Mouse (Mus musculus) embryonic facial prominence, embryonic 13.5 days (tissue): ENCODE data around the gene Pias4. TPM values are rescaled to one million over a fixed set of nuclear protein-coding genes. Genes with fewer than 3 reads are reported as not detected.

Experiments used
- microRNA-seq: library from miRNA; unstranded; fragments of <30 nt; microRNA quantifications from one replicate; pipeline ENCODE4, GENCODE M21; 2016
- polyA plus RNA-seq: library from polyadenylated mRNA; unstranded; fragments of >200 nt; fragmentation: Nextera tagmentation; extraction: Ambion mirVana; gene quantifications from 2 replicates; pipeline ENCODE4 v1.2.1, GENCODE M21; 2015

Pias4 gene
- polyA plus RNA-seq, 1 experiment from 2014 or later, result 60.9 TPM

Small RNAs within 50 kb of the gene (microRNA-seq; reads per million reads assigned to microRNA genes)
- not detected for gene Mir5615-1
- not detected for gene Mir5615-2

Other genes with a start within 250 kb of the Pias4 start
- gene Lmnb2, start 249.7 kb downstream of the Pias4 start, polyA plus RNA-seq, result 51.5 and 63.4 TPM in 2 replicates
- 29.0 and 29.9 TPM in 2 replicates for gene Gadd45b, start 237.8 kb downstream of the Pias4 start, polyA plus RNA-seq
- gene Gng7, start 153.0 kb downstream of the Pias4 start, polyA plus RNA-seq, result 11.3 and 13.1 TPM in 2 replicates
- 0.80 and 1.0 TPM in 2 replicates for gene Diras1, start 142.3 kb downstream of the Pias4 start, polyA plus RNA-seq
- gene Slc39a3, start 130.5 kb downstream of the Pias4 start, polyA plus RNA-seq, result 22.6 and 22.7 TPM in 2 replicates
- 218 and 222 TPM in 2 replicates for gene Sgta, start 107.7 kb downstream of the Pias4 start, polyA plus RNA-seq
- 58.2 and 60.9 TPM in 2 replicates for gene Thop1, start 97.9 kb downstream of the Pias4 start, polyA plus RNA-seq
- 0.53 and 1.5 TPM in 2 replicates for gene Creb3l3, start 69.0 kb downstream of the Pias4 start, polyA plus RNA-seq
- 196 and 213 TPM in 2 replicates for gene Map2k2, start 62.0 kb downstream of the Pias4 start, polyA plus RNA-seq
- gene Zbtb7a, start 32.7 kb downstream of the Pias4 start, polyA plus RNA-seq, result 27.0 and 27.9 TPM in 2 replicates
- gene Eef2, start 8.7 kb upstream of the Pias4 start, polyA plus RNA-seq, result 622 and 633 TPM in 2 replicates
- gene Dapk3, start 15.1 kb upstream of the Pias4 start, polyA plus RNA-seq, result 57.1 and 60.1 TPM in 2 replicates
- gene 4930442H23Rik, start 15.9 kb upstream of the Pias4 start, polyA plus RNA-seq, result not detected in 2 replicates
- not detected in 2 replicates for gene Nmrk2, start 34.1 kb upstream of the Pias4 start, polyA plus RNA-seq
- gene Atcay, start 62.9 kb upstream of the Pias4 start, polyA plus RNA-seq, result 1.3 and 1.8 TPM in 2 replicates
- gene Zfr2, start 65.2 kb upstream of the Pias4 start, polyA plus RNA-seq, result 11.8 and 12.0 TPM in 2 replicates
- 7.0 and 7.4 TPM in 2 replicates for gene Matk, start 85.0 kb upstream of the Pias4 start, polyA plus RNA-seq
- gene Mrpl54, start 99.0 kb upstream of the Pias4 start, polyA plus RNA-seq, result 197 and 202 TPM in 2 replicates
- gene Apba3, start 99.0 kb upstream of the Pias4 start, polyA plus RNA-seq, result 61.9 and 67.9 TPM in 2 replicates
- 5.0 and 7.2 TPM in 2 replicates for gene Tjp3, start 123.7 kb upstream of the Pias4 start, polyA plus RNA-seq
- 56.0 and 57.6 TPM in 2 replicates for gene Pip5k1c, start 125.0 kb upstream of the Pias4 start, polyA plus RNA-seq
- gene Cactin, start 153.2 kb upstream of the Pias4 start, polyA plus RNA-seq, result 43.2 and 46.9 TPM in 2 replicates
- 7.1 and 7.3 TPM in 2 replicates for gene Tbxa2r, start 160.8 kb upstream of the Pias4 start, polyA plus RNA-seq
- gene Gipc3, start 175.3 kb upstream of the Pias4 start, polyA plus RNA-seq, result 0.13 TPM in 1 of 2 replicates, not detected in the other
- 109 and 113 TPM in 2 replicates for gene Hmg20b, start 182.6 kb upstream of the Pias4 start, polyA plus RNA-seq
- 10.7 and 11.0 TPM in 2 replicates for gene Mfsd12, start 189.6 kb upstream of the Pias4 start, polyA plus RNA-seq
- 1.0 and 1.2 TPM in 2 replicates for gene 4930404N11Rik, start 197.9 kb upstream of the Pias4 start, polyA plus RNA-seq
- 102 and 119 TPM in 2 replicates for gene Fzr1, start 210.6 kb upstream of the Pias4 start, polyA plus RNA-seq
- gene Dohh, start 216.5 kb upstream of the Pias4 start, polyA plus RNA-seq, result 67.8 and 71.8 TPM in 2 replicates
- gene Gm48551, start 216.5 kb upstream of the Pias4 start, polyA plus RNA-seq, result 4.1 and 5.0 TPM in 2 replicates
- gene Gm48552, start 221.1 kb upstream of the Pias4 start, polyA plus RNA-seq, result 1.2 and 1.5 TPM in 2 replicates
- 3.1 and 7.1 TPM in 2 replicates for gene Smim24, start 225.1 kb upstream of the Pias4 start, polyA plus RNA-seq